Mouse (Mus musculus) heart, embryonic 13.5 days (tissue): Measurements from ENCODE around the gene Ush2a. TPM values are rescaled to one million over a fixed set of nuclear protein-coding genes. Genes with fewer than 3 reads are reported as not detected.

Experiments used
- ATAC-seq: fragments of 200-750 bp; cut with Nextera tagmentation; 2 replicates; pipeline ENCODE4 v1.8.0; 2017; ENCODE audit warnings: moderate TSS enrichment; ENCODE audit not compliant: insufficient number of reproducible peaks, low FRiP score, low TSS enrichment; ENCODE audit errors: extremely low read depth
- H3K27ac ChIP-seq: fragments of 300-500 bp; sonication (generic); replicated peaks from 2 replicates; pipeline ENCODE4 v1.5.1; 2015; ENCODE audit warnings: moderate library complexity, mild to moderate bottlenecking, inconsistent platforms
- H3K27me3 ChIP-seq: fragments of 300-500 bp; sonication (generic); replicated peaks from 2 replicates; pipeline ENCODE4 v1.6.1; 2015; ENCODE audit warnings: mild to moderate bottlenecking, inconsistent platforms
- H3K36me3 ChIP-seq: fragments of 300-500 bp; sonication (generic); 2 replicates; pipeline ENCODE4 v1.6.1; 2015; ENCODE audit warnings: mild to moderate bottlenecking, inconsistent platforms
- H3K4me1 ChIP-seq: fragments of 300-500 bp; sonication (generic); 2 replicates; pipeline ENCODE4 v1.6.1; 2015; ENCODE audit warnings: inconsistent platforms
- H3K4me2 ChIP-seq: fragments of 300-500 bp; sonication (generic); 2 replicates; pipeline ENCODE4 v1.6.1; 2015; ENCODE audit warnings: inconsistent platforms, mild to moderate bottlenecking, moderate library complexity
- H3K4me3 ChIP-seq: fragments of 300-500 bp; sonication (generic); 2 replicates; pipeline ENCODE4 v1.5.1; 2015; ENCODE audit warnings: moderate library complexity, mild to moderate bottlenecking, inconsistent platforms
- H3K9ac ChIP-seq: fragments of 300-500 bp; sonication (generic); 2 replicates; pipeline ENCODE4 v1.6.1; 2015; ENCODE audit warnings: inconsistent platforms, mild to moderate bottlenecking, moderate library complexity
- H3K9me3 ChIP-seq: fragments of 300-500 bp; sonication (generic); 2 replicates; pipeline ENCODE4 v1.6.1; 2016; ENCODE audit warnings: inconsistent platforms
- WGBS: fragments of 180-500 bp; shearing (Covaris S2); methylation state at CpG from one replicate; pipeline ENCODE4 v1.1.7; 2015; ENCODE audit warnings: mixed read lengths; 5-methylcytosine and 5-hydroxymethylcytosine counted together
- polyA plus RNA-seq: library from polyadenylated mRNA; unstranded; fragments of >200 nt; fragmentation: Nextera tagmentation; extraction: Ambion mirVana; gene quantifications from 2 replicates; pipeline ENCODE4 v1.2.1, GENCODE M21; 2015

Ush2a gene
- polyA plus RNA-seq, 1 experiment from 2014 or later, result 0.07 TPM

GRCm38 (mm10) chr1:188616547-188616946, 354.7 kb downstream of the Ush2a start:
- Histone ChIP-seq H3K27ac (no peak overlapping the region), H3K27me3 (no peaks in the 10 kb centered on the region), H3K9ac (no peak overlapping the region), H3K4me1 (no peaks in the 10 kb centered on the region), H3K4me2 (no peak overlapping the region), H3K4me3 (no peak overlapping the region), H3K36me3 (no peaks in the 10 kb centered on the region), H3K9me3 (no peaks in the 10 kb centered on the region)
- ATAC-seq, result no peak
- 57% methylated on average over 5 of the region's 5 CpGs for WGBS

GRCm38 (mm10) chr1:188633736-188634135, 371.9 kb downstream of the Ush2a start:
- H3K27me3 ChIP-seq, result no peaks in the 10 kb centered on the region
- 30% methylated on average over 4 of the region's 4 CpGs for WGBS
- no peaks in the 10 kb centered on the region for H3K9me3 ChIP-seq
- no peaks in the 10 kb centered on the region for H3K36me3 ChIP-seq
- H3K4me3 ChIP-seq, result no peak overlapping the region
- H3K9ac ChIP-seq, result no peak overlapping the region
- 0 out of 2 replicates have a peak, but pooled peaks cover under 1% of the 10 kb centered on the region for H3K4me1 ChIP-seq
- no peak overlapping the region for H3K4me2 ChIP-seq
- no peak for ATAC-seq
- no peak overlapping the region for H3K27ac ChIP-seq

- no peak for ATAC-seq
Observed at GRCm38 (mm10) chr1:188639666-188640065, 377.8 kb downstream of the Ush2a start.

GRCm38 (mm10) chr1:188643156-188643555, 381.3 kb downstream of the Ush2a start:
- H3K4me2 ChIP-seq, result no peak overlapping the region
- H3K9me3 ChIP-seq, result no peaks in the 10 kb centered on the region
- H3K9ac ChIP-seq, result no peak overlapping the region
- 0 out of 2 replicates have a peak, but pooled peaks cover 7% of the 10 kb centered on the region for H3K4me1 ChIP-seq
- no peaks in the 10 kb centered on the region for H3K27me3 ChIP-seq
- no peak overlapping the region for H3K27ac ChIP-seq
- H3K4me3 ChIP-seq, result no peak overlapping the region
- H3K36me3 ChIP-seq, result no peaks in the 10 kb centered on the region
- ATAC-seq, result no peak
- WGBS, result 50% methylated on average over 3 of the region's 3 CpGs

More at GRCm38 (mm10) chr1:188639666-188640065, 377.8 kb downstream of the Ush2a start:
- H3K36me3 ChIP-seq, result no peaks in the 10 kb centered on the region
- no peak overlapping the region for H3K9ac ChIP-seq
- no peak overlapping the region for H3K4me3 ChIP-seq
- no peaks in the 10 kb centered on the region for H3K27me3 ChIP-seq
- 0 out of 2 replicates have a peak, but pooled peaks cover 7% of the 10 kb centered on the region for H3K4me1 ChIP-seq
- no peaks in the 10 kb centered on the region for H3K9me3 ChIP-seq
- no peak overlapping the region for H3K4me2 ChIP-seq
- no peak overlapping the region for H3K27ac ChIP-seq

- no peak overlapping the region for H3K4me3 ChIP-seq
- no peaks in the 10 kb centered on the region for H3K4me1 ChIP-seq
- no peak overlapping the region for H3K4me2 ChIP-seq
- ATAC-seq, result no peak
- H3K27me3 ChIP-seq, result no peaks in the 10 kb centered on the region
- H3K9me3 ChIP-seq, result no peaks in the 10 kb centered on the region
- H3K9ac ChIP-seq, result no peak overlapping the region
- H3K27ac ChIP-seq, result no peak overlapping the region
- H3K36me3 ChIP-seq, result no peaks in the 10 kb centered on the region
- 74% methylated on average over 3 of the region's 3 CpGs for WGBS
Observed at GRCm38 (mm10) chr1:188653001-188653400, 391.2 kb downstream of the Ush2a start.

GRCm38 (mm10) chr1:188656121-188656520, 394.3 kb downstream of the Ush2a start:
- no peaks in the 10 kb centered on the region for H3K36me3 ChIP-seq
- no peak overlapping the region for H3K4me2 ChIP-seq
- H3K9ac ChIP-seq, result no peak overlapping the region
- H3K9me3 ChIP-seq, result no peaks in the 10 kb centered on the region
- H3K27ac ChIP-seq, result no peak overlapping the region
- ATAC-seq, result no peak
- H3K4me3 ChIP-seq, result no peak overlapping the region
- no peaks in the 10 kb centered on the region for H3K27me3 ChIP-seq
- 81% methylated on average over 12 of the region's 12 CpGs for WGBS
- peaks cover 19% of the 10 kb centered on the region for H3K4me1 ChIP-seq

- H3K4me2 ChIP-seq, result no peak overlapping the region
- 42% methylated on average over 3 of the region's 3 CpGs for WGBS
- 0 out of 2 replicates have a peak overlapping the region, but pooled peaks have one; percentile 5 for H3K27ac ChIP-seq
- no peak for ATAC-seq
- H3K27me3 ChIP-seq, result no peaks in the 10 kb centered on the region
- H3K4me3 ChIP-seq, result no peak overlapping the region
- no peaks in the 10 kb centered on the region for H3K36me3 ChIP-seq
- H3K9ac ChIP-seq, result no peak overlapping the region
- H3K4me1 ChIP-seq, result peaks cover 22% of the 10 kb centered on the region
- H3K9me3 ChIP-seq, result no peaks in the 10 kb centered on the region
Observed at GRCm38 (mm10) chr1:188659159-188659558, 397.3 kb downstream of the Ush2a start.

- peak overlapping the region; percentile 29; the same call in 1 of the 2 replicates for H3K27ac ChIP-seq
- H3K9ac ChIP-seq, result peak overlapping the region; percentile 76
- no peaks in the 10 kb centered on the region for H3K36me3 ChIP-seq
- H3K9me3 ChIP-seq, result no peaks in the 10 kb centered on the region
- peak overlapping the region; percentile 71 for H3K4me2 ChIP-seq
- no peaks in the 10 kb centered on the region for H3K27me3 ChIP-seq
- WGBS, result 15% methylated on average over 3 of the region's 3 CpGs
- peak overlapping the region; percentile 50 for H3K4me3 ChIP-seq
- ATAC-seq, result no peak
- H3K4me1 ChIP-seq, result peaks cover 22% of the 10 kb centered on the region
Observed at GRCm38 (mm10) chr1:188660339-188660738, 398.5 kb downstream of the Ush2a start.

- H3K9ac ChIP-seq, result peak overlapping the region; percentile 76
- peaks cover 22% of the 10 kb centered on the region for H3K4me1 ChIP-seq
- H3K36me3 ChIP-seq, result no peaks in the 10 kb centered on the region
- no peaks in the 10 kb centered on the region for H3K27me3 ChIP-seq
- H3K9me3 ChIP-seq, result no peaks in the 10 kb centered on the region
- 4% methylated on average over 8 of the region's 8 CpGs for WGBS
- H3K27ac ChIP-seq, result peak overlapping the region; percentile 29; the same call in 1 of the 2 replicates
- peak overlapping the region; percentile 50 for H3K4me3 ChIP-seq
- peak overlapping the region; percentile 71 for H3K4me2 ChIP-seq
- ATAC-seq, result no peak
Observed at GRCm38 (mm10) chr1:188660882-188661281, 399.1 kb downstream of the Ush2a start.

- Histone ChIP-seq H3K4me3 (no peak overlapping the region), H3K27me3 (no peaks in the 10 kb centered on the region), H3K4me1 (no peaks in the 10 kb centered on the region), H3K27ac (no peak overlapping the region), H3K36me3 (no peaks in the 10 kb centered on the region), H3K9ac (no peak overlapping the region), H3K4me2 (no peak overlapping the region), H3K9me3 (no peaks in the 10 kb centered on the region)
- WGBS, result 72% methylated on average over 8 of the region's 8 CpGs
- no peak for ATAC-seq
Observed at GRCm38 (mm10) chr1:188667460-188667859, 405.6 kb downstream of the Ush2a start.

GRCm38 (mm10) chr1:188668513-188668912, 406.7 kb downstream of the Ush2a start:
- H3K4me3 ChIP-seq, result no peak overlapping the region
- H3K4me1 ChIP-seq, result no peaks in the 10 kb centered on the region
- ATAC-seq, result no peak
- H3K36me3 ChIP-seq, result no peaks in the 10 kb centered on the region
- no peak overlapping the region for H3K27ac ChIP-seq
- H3K9ac ChIP-seq, result no peak overlapping the region
- H3K4me2 ChIP-seq, result no peak overlapping the region
- WGBS, result 51% methylated on average over 12 of the region's 12 CpGs
- no peaks in the 10 kb centered on the region for H3K27me3 ChIP-seq
- H3K9me3 ChIP-seq, result no peaks in the 10 kb centered on the region

- Histone ChIP-seq H3K4me3 (no peak overlapping the region), H3K9ac (no peak overlapping the region), H3K27me3 (no peaks in the 10 kb centered on the region), H3K27ac (no peak overlapping the region), H3K4me2 (no peak overlapping the region), H3K4me1 (peaks cover 6% of the 10 kb centered on the region; the same call in 1 of the 2 replicates), H3K36me3 (no peaks in the 10 kb centered on the region), H3K9me3 (no peaks in the 10 kb centered on the region)
- WGBS, result 87% methylated on average over 12 of the region's 12 CpGs
- ATAC-seq, result no peak
Observed at GRCm38 (mm10) chr1:188672871-188673270, 411.0 kb downstream of the Ush2a start.
